ENCODE assay signal across 5 mouse cellular contexts in the genomic region with DNA sequence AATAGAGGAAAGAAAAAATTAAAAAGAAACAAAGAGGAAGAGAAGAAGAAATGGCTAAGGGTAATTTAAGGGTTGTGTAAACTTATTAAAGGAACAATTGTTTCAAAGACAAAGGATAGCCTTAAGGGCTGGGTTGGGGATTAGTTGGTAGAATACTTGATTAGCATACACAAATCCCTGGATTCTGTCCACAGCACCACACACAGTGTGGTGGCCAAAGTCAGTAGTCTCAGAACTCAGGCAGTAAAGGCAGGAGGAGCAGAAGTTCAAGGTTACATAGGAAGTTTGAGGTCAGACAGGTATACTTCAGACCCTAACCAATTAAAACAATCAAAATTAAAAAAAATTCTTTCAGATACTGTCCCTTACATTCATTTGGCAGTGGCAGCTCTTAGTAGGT.
"Had no signal": no experiment of that assay in that cellular context is flagged by ENCODE, and none has a peak within 500 bp of the region (broad histone marks: within the 10 kb centered on the region; RNA-seq: fewer than 3 reads in every experiment).

No protein-coding gene starts in this region.

- H3K4me2 ChIP-seq: limb, embryonic 13.5 days; midbrain, embryonic 15.5 days; stomach, embryonic 15.5 days had no signal

- H3K9me3 ChIP-seq: limb, embryonic 13.5 days; megakaryocyte, embryonic 14.5 days; midbrain, embryonic 15.5 days; stomach, embryonic 15.5 days had no signal

- H3K36me3 ChIP-seq: limb, embryonic 13.5 days; midbrain, embryonic 15.5 days; stomach, embryonic 15.5 days had no signal

- H3K4me3 ChIP-seq: limb, embryonic 13.5 days; megakaryocyte, embryonic 14.5 days; midbrain, embryonic 15.5 days; stomach, embryonic 15.5 days had no signal

- H3K27me3 ChIP-seq: limb, embryonic 13.5 days; megakaryocyte, embryonic 14.5 days; midbrain, embryonic 15.5 days; stomach, embryonic 15.5 days had no signal

- H3K27ac ChIP-seq: liver, embryonic 14.5 days had no signal

- H3K4me1 ChIP-seq: megakaryocyte, embryonic 14.5 days had no signal

- H3K9ac ChIP-seq: limb, embryonic 13.5 days; liver, embryonic 14.5 days; midbrain, embryonic 15.5 days; stomach, embryonic 15.5 days had no signal
